8 mouse cellular contexts compared by ENCODE assay signal in the genomic region with DNA sequence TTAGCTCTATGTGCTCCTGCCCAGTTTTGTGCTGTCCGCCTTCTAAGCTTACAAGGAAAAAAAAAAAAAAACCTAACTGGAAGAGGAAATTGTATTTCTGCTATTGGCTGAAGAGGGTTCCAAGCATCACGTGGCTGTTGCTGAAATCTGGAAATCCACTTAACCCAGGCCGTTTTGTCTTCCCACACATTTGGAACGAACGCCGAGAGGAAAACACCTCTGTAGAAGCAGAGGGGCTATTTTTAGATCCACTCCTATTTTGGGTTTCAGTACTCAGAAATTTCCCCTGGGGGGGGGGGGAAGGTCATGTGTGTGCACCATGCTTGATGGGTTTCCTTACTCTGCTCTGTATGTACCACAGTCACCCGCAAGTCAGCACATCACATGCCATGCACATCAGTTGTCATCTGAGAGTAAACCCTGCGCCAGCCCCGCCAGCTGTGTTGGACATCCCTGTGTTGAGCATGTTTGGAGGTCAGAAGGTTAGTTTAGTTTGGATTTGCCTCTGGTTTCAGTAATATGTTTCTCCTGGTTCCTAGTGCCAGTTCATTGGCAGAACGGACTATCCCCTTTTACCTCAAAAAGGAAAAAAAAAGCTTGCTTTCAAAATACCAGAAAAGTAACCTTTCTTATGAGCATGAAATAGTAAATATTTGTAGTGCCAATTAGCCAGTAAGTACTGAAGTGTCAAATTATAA. TPM values are rescaled to one million over a fixed set of nuclear protein-coding genes. Genes with fewer than 3 reads are reported as not detected.
DNase-seq lines count a peak whose midpoint lies in the region; ATAC-seq lines count a peak whose summit lies in the region.

No protein-coding gene starts in this region.

- H3K9me3 ChIP-seq in midbrain, embryonic 15.5 days = no peaks in the 10 kb centered on the region
- H3K9me3 ChIP-seq in midbrain, embryonic 11.5 days (ENCODE audit: control insufficient read depth, low read length) = no peaks in the 10 kb centered on the region

- H3K4me2 ChIP-seq in midbrain, embryonic 15.5 days = no peak overlapping the region
- no peak overlapping the region for H3K4me2 ChIP-seq in midbrain, embryonic 11.5 days

- no peak overlapping the region for H3K9ac ChIP-seq in midbrain, embryonic 15.5 days
- no peak overlapping the region for H3K9ac ChIP-seq in midbrain, embryonic 11.5 days (ENCODE audit: low read length)

- H3K4me3 ChIP-seq in midbrain, embryonic 15.5 days = no peak overlapping the region
- no peak overlapping the region for H3K4me3 ChIP-seq in midbrain, embryonic 11.5 days (ENCODE audit: low read depth, low read length)

- intact Hi-C loops in gastrocnemius, postnatal 14 days (cut with DNase I; ENCODE audit: low total_unique reads) = no loop called here

- no peak for DNase-seq in midbrain, embryonic 11.5 days (ENCODE audit: low spot score, missing footprints)
- DNase-seq in gastrocnemius, postnatal 14 days = peak; percentile 56
- DNase-seq in kidney, adult 9 months = peak; percentile 44
- peak; percentile 65 for DNase-seq in mesoderm, embryonic 11.5 days (ENCODE audit: low read depth, low spot score)
- no peak for DNase-seq in cerebellum, postnatal 10 days
- DNase-seq in cerebellum, adult 11-12 months = no peak

- no peaks in the 10 kb centered on the region for H3K36me3 ChIP-seq in midbrain, embryonic 15.5 days (replicated peaks)
- H3K36me3 ChIP-seq in midbrain, embryonic 11.5 days (ENCODE audit: control insufficient read depth, insufficient read depth, low read length) = no peaks in the 10 kb centered on the region

- no peak overlapping the region for H3K27ac ChIP-seq in midbrain, embryonic 15.5 days
- H3K27ac ChIP-seq in midbrain, embryonic 11.5 days (ENCODE audit: low read depth, low read length) = no peak overlapping the region

- no peaks in the 10 kb centered on the region for H3K27me3 ChIP-seq in midbrain, embryonic 15.5 days (replicated peaks)
- H3K27me3 ChIP-seq in midbrain, embryonic 11.5 days (ENCODE audit: control insufficient read depth, insufficient read depth, low read length) = no peaks in the 10 kb centered on the region

- ATAC-seq in midbrain, embryonic 15.5 days (replicated peaks) = 0 out of 2 replicates have a peak, but pooled peaks have one; percentile 54
- ATAC-seq in midbrain, embryonic 11.5 days (ENCODE audit: low FRiP score) = no peak
- no peak for ATAC-seq in erythroid progenitor cell, adult 5-6 weeks (replicated peaks; ENCODE audit: low FRiP score, poor library complexity, severe bottlenecking)

- 76% methylated on average over 10 of the region's 10 CpGs for whole genome bisulfite sequencing in midbrain, embryonic 15.5 days
- WGBS in midbrain, embryonic 11.5 days = 80% methylated on average over 10 of the region's 10 CpGs

- H3K4me1 ChIP-seq in midbrain, embryonic 15.5 days = peaks cover 13% of the 10 kb centered on the region
- no peaks in the 10 kb centered on the region; the same call in 1 of the 2 replicates for H3K4me1 ChIP-seq in midbrain, embryonic 11.5 days (ENCODE audit: control insufficient read depth, insufficient read depth, low read length)

RNA-seq across cellular contexts. Expression of a gene that starts 33.1 kb away (rescaled TPM):
- polyA plus RNA-seq in midbrain, embryonic 15.5 days (2015; fragmentation: Nextera tagmentation; extraction: Ambion mirVana) = 28.1 and 31.4 TPM in 2 replicates
- polyA plus RNA-seq in midbrain, embryonic 11.5 days (2014; fragmentation: Nextera tagmentation; extraction: Ambion mirVana) = 19.9 and 22.5 TPM in 2 replicates
- 10 to 100 TPM; 12.5 to 16.1 TPM for total RNA-seq in gastrocnemius, postnatal 14 days (2021)
- 63.8 and 75.5 TPM in 2 replicates for total RNA-seq in erythroid progenitor cell, adult 5-6 weeks (2015; ENCODE audit: low replicate concordance)
- 78.1 and 90.7 TPM in 2 replicates for total RNA-seq in erythroid progenitor cell, adult 5-6 weeks (2017; ENCODE audit: low replicate concordance)

Comparison
In these comparisons a context has a peak if more than half of its experiments do, and no peak if none do; other contexts are left out.
1. DNase-seq: peak in gastrocnemius, postnatal 14 days (single experiment), kidney, adult 9 months (single experiment) and mesoderm, embryonic 11.5 days (single experiment); none in midbrain, embryonic 11.5 days (single experiment), cerebellum, postnatal 10 days (0 of 2) and cerebellum, adult 11-12 months (single experiment).